Comparison of ENCODE assay signal across 8 mouse cellular contexts in the genomic region with DNA sequence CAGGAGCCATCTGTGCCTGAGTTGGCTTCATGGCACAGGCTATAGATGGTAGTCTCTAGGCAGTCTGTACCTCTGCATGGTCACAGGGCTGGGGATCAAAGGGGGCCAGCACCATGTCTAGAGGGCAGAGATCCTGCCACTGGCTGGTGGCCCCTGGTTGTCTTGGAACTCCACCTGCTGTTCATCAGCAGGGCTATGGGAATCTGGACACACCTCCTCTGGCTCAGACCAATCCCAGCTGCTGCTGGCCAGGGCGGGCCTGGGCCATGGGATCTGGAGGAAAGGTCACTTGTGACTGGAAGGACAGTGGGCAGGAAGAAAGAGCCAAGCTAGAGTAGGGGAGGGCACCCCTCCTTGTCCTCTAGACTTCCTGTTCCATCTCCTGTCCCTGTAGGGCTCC. TPM values are rescaled to one million over a fixed set of nuclear protein-coding genes. Genes with fewer than 3 reads are reported as not detected.
DNase-seq lines count a peak whose midpoint lies in the region; ATAC-seq and TF ChIP-seq lines count a peak whose summit lies in the region.

A gene (minus strand): TSS at position 156 of the 400 bp plus-strand sequence.

- H3K27ac ChIP-seq in intestine, embryonic 15.5 days = peak within 1 kb of the TSS; percentile 51; the same call in 1 of the 2 replicates

- peaks cover 19% of the 10 kb centered on the region for H3K36me3 ChIP-seq in intestine, embryonic 15.5 days

- TF ChIP-seq CTCF in lung, adult 2 months (IDR thresholded peaks at IDR 0.05; ENCODE audit: insufficient read depth, low read length) = no peak

- H3K4me2 ChIP-seq in intestine, embryonic 15.5 days (replicated peaks) = peak within 1 kb of the TSS; percentile 43

- no peak for TF ChIP-seq POLR2A in lung, adult 2 months (IDR thresholded peaks at IDR 0.05; ENCODE audit: borderline replicate concordance, extremely low read depth, low read depth, low read length)

- H3K4me3 ChIP-seq in intestine, embryonic 15.5 days (replicated peaks) = peak within 1 kb of the TSS; percentile 9; the same call in 1 of the 2 replicates
- no peak within 1 kb of the TSS for H3K4me3 ChIP-seq in lung, adult 2 months (replicated peaks; ENCODE audit: extremely low read depth, low read depth, low read length)

- WGBS in intestine, embryonic 15.5 days = 42% methylated on average over 1 of the region's 1 CpGs
- 20% methylated on average over 1 of the region's 1 CpGs for WGBS in lung, adult 2 months

- peak; percentile 83 for ATAC-seq in intestine, embryonic 15.5 days

- no peaks in the 10 kb centered on the region for H3K27me3 ChIP-seq in intestine, embryonic 15.5 days (replicated peaks)

- H3K9me3 ChIP-seq in intestine, embryonic 15.5 days = no peaks in the 10 kb centered on the region

- no peak within 1 kb of the TSS for H3K9ac ChIP-seq in intestine, embryonic 15.5 days

- peaks cover 18% of the 10 kb centered on the region for H3K4me1 ChIP-seq in intestine, embryonic 15.5 days (replicated peaks)
- peaks cover 8% of the 10 kb centered on the region for H3K4me1 ChIP-seq in lung, adult 2 months (ENCODE audit: control insufficient read depth, insufficient read depth, low read length)

- DNase-seq in retina, postnatal 1 day = peak; percentile 34
- DNase-seq in retina, embryonic 14.5 days (ENCODE audit: low spot score) = no peak
- DNase-seq in gastrocnemius, adult 8-10 months (ENCODE audit: low spot score in 2 of 2) = peak; percentile 35 to 75
- peak; percentile 31 for DNase-seq in lung, adult 2 months
- no peak for DNase-seq in thymus, adult 18-20 months
- DNase-seq in cerebellum, postnatal 4 days (ENCODE audit: low spot score in 2 of 2) = no peak
- DNase-seq in spleen, adult 18-20 months = no peak

RNA-seq across cellular contexts. Expression of the gene that starts here (rescaled TPM):
- total RNA-seq in gastrocnemius, adult 8-10 months (2022) = 10 to 100 TPM in 3 of 4 experiments, 1 to 10 TPM in 1; 9.2 to 14.0 (median 12.3) TPM
- polyA plus RNA-seq in intestine, embryonic 15.5 days (2015; fragmentation: Nextera tagmentation; extraction: Ambion mirVana) = 3.3 and 4.3 TPM in 2 replicates
- polyA plus RNA-seq in lung, adult 2 months (2012; rRNA removed) = 2.3 and 3.9 TPM in 2 replicates

Comparison
In these comparisons a context has a peak if more than half of its experiments do, and no peak if none do; other contexts are left out.
1. DNase-seq: peak in retina, postnatal 1 day (single experiment), gastrocnemius, adult 8-10 months (2 of 2) and lung, adult 2 months (single experiment); none in retina, embryonic 14.5 days (single experiment), thymus, adult 18-20 months (0 of 2), cerebellum, postnatal 4 days (0 of 2) and spleen, adult 18-20 months (0 of 2).